Mouse (Mus musculus): Measurements from ENCODE around the gene Mfsd10. TPM values are rescaled to one million over a fixed set of nuclear protein-coding genes. Genes with fewer than 3 reads are reported as not detected.

Gene Mfsd10
- polyA plus RNA-seq (2015; fragmentation: Nextera tagmentation; extraction: Ambion mirVana), result 83.2 and 88.6 TPM in 2 replicates

DNA sequence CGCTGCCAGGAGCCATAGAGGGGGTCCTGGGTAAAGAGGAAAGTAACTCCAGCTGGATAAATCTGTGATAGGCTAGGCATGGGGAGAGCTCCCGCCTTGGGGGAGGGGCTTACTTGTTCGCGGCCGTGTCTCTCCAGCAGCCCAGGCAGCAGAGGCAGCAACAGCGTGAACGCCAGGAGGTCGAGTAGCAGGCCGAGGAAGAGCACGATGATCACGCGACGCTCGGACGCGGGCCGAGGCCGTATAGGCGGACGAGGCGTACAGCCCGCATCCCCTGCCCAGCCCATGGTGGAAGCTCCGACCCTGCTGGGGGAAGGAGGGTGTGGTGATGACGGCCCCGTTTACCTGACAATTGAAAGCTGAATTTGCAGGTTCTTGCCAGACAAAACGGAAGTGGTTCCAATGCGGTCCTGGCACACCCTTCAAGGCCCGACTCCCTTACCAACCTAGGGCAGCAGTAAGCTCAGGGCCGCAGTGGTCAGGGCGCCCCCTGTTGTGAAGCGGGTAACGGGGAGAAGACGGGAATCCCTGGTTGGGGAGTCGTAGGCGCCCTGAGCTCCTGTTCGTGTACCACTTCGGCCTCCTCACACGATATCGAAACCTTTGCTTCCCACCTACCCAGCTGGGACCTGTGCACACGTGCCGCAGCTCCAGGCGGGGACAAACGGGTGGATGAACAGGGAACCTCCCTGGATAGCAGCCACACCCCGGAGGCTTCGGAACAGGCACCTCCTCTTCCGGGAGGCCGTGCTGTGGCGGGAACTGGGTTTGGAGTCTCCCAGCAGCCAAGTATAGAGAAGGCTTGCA is at the start of gene Mfsd10:
Gene Mfsd10 (minus strand): TSS at position 732 of the 807 bp plus-strand sequence.

DNA sequence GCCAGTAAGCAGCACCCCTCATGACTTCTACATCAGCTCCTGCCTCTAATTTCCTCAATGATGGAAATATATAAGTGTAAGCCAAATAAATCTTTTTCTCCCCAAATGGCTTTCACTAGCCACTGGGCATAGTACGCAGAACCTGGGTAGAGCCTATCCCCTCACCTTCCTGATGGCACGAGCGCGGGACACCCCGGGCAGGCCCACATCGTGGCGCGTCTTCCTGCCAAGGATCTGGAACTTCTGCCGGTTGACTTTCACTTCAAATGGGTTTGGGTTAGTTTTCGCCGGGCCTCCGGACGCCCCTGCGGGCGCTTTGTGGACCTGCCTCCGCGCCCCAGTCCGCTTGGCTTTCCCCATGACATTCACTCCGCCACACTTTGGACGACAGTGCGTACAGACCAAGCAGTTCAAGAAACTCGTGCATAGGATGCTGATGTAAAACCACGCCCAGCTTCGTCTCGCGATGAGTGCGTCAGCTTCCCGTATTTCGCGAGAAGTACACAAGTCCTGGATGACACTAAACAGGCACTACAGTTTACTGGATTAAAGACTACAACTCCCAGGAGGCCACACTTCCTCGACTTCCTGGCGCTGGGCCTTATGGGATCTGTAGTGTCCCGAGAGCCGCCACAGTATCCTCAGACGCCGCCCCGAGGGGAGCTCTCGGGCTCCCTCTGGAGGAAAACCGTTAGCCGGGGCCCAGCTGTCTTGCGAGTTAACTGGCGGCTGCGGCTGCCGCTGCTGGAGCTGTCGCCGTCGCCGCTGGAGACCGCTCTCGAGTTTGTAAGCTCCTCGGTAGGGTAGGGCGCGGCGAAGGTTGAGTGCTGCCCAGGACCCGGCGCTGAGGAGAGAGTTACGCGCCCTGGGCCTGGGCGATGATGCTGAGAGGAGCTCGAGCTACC is 22.9 kb upstream of the Mfsd10 start, which contains the start of the genes Nop14 and Grk4:
Gene Nop14 (minus strand): TSS at position 463 of the 905 bp plus-strand sequence.
Gene Grk4 (plus strand): TSS at position 694 of the 905 bp plus-strand sequence.

Other genes starting within 250 kb of the Mfsd10 start
- 8.9 and 11.9 TPM in 2 replicates for gene Tnip2, start 123.2 kb downstream of the Mfsd10 start, polyA plus RNA-seq (2015; fragmentation: Nextera tagmentation; extraction: Ambion mirVana)
- 12.9 and 15.5 TPM in 2 replicates for gene Sh3bp2, start 111.4 kb downstream of the Mfsd10 start, polyA plus RNA-seq (2015; fragmentation: Nextera tagmentation; extraction: Ambion mirVana)
- 135 and 138 TPM in 2 replicates for gene Add1, start 63.5 kb downstream of the Mfsd10 start, polyA plus RNA-seq (2015; fragmentation: Nextera tagmentation; extraction: Ambion mirVana)
- gene Nop14, start 22.9 kb upstream of the Mfsd10 start, polyA plus RNA-seq (2015; fragmentation: Nextera tagmentation; extraction: Ambion mirVana), result 17.6 and 19.2 TPM in 2 replicates
- 2.3 and 2.4 TPM in 2 replicates for gene Grk4, start 23.2 kb upstream of the Mfsd10 start, polyA plus RNA-seq (2015; fragmentation: Nextera tagmentation; extraction: Ambion mirVana)
- 6.5 and 7.6 TPM in 2 replicates for gene Htt, start 124.5 kb upstream of the Mfsd10 start, polyA plus RNA-seq (2015; fragmentation: Nextera tagmentation; extraction: Ambion mirVana)